Mouse (Mus musculus): ENCODE measurements around the gene Urgcp. TPM values are rescaled to one million over a fixed set of nuclear protein-coding genes. Genes with fewer than 3 reads are reported as not detected.
"Not testable (repeated sequence)": the region's sequence is repeated elsewhere in the genome, so short reads cannot be mapped to it uniquely, and the experiment has no call there.

The Urgcp gene
- 10 to 100 TPM; 64.7 to 68.7 TPM for total RNA-seq (2021)

DNA sequence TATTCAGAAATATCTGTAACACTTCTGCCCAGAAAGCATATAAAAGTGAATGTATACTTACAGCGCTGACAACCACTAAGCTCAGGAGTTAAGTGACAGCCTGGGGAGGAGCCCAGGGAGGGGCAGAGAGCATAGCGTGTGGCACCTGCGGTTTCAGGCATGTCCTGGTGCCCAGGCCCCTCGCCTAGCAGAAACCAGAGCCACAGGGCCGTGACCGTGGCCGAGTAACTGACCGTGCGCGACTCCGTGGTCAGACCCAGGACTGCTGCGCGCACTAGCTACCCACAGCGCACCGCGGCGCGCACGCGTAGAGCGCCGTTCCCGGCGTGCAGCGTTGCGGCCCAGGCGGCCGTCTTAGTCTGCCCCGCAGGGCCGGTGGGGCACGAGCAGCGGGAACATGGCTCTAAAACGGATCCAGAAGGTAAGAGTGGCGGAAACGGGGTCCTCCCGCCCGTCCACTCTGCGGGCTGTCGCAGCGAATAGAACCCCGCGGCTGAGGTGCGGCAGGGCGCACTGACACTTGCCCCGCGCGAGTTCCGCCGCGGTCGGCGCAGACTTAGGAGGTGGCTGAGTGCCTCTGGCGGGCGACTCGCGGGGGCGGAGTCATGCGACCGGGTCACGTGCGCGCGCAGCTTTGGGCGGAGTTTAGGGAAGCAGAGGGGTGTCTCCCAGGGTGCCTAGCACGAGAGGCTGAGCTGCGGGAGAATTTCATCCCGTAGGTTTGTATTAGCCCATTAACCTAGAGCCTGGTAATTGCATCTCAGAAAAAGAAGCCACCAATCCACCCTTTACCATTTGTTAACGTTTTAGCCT, at the start of gene Urgcp:
TSS of gene Urgcp (minus strand) at position 557 of the 813 bp plus-strand sequence.
- DNase-seq (ENCODE audit: extremely low spot score in 1 of 2, low spot score in 1 of 2): peak; percentile 86 to 90

DNA sequence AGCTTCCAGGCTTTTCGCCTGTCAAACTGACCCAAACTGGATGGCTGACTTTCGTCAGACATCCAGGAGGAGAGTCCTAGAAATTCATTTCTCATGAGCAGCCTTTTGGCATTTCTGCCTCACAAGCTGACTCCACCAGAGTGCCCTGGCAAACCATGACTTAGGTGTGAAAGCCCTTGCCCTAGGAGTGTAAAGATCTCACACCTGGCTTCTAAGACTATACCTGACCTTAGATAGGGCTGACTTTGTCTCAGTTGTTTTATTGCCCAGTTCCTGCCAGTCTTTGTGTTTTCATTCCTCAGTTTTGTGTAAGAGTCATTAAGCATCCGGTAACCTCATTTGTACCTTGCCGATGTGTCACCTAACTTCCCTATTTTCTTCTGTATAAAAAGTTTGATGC, 47.3 kb upstream of the Urgcp start:
- not testable (repeated sequence) for DNase-seq (ENCODE audit: extremely low spot score in 1 of 2, low spot score in 1 of 2)

DNA sequence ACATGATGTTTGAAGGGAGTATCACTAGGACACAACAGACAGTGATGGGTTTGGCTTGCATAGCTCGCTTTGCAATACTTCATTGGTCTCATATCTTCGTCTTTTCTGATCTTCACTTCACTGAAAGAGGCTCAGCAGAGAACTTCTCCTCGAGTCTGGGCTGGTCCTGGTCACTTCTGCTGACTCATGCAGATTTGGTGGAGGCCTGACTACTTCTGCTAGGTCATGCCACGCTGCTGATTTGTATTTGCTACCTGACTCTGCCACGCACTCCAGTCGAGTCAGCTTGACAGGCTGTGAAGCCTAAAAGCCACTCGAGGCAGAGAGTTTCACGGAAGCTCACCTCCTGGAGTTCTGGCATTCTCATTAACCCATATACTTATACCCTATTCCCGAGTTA, 45.8 kb upstream of the Urgcp start:
- no peak for DNase-seq (ENCODE audit: extremely low spot score in 1 of 2, low spot score in 1 of 2)

DNA sequence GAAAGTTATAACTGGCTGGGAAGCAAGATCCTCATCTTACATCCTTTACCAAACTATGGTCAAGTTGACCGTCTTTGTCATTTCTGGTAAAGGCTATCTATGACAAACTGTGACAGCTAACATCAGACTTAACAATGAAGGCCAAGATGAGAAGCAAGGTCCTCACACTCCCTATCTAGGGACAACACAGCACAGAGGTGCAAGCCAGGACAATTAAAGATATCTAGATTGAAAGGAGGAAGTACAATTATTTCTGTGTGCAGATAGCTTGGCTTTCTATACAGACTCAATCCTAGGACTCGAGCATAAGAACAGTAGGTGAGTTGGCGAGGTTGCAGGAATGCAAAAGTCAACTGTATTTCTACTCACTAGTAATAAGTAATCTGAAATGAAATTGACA, 43.5 kb upstream of the Urgcp start:
- DNase-seq (ENCODE audit: extremely low spot score in 1 of 2, low spot score in 1 of 2): no peak

DNA sequence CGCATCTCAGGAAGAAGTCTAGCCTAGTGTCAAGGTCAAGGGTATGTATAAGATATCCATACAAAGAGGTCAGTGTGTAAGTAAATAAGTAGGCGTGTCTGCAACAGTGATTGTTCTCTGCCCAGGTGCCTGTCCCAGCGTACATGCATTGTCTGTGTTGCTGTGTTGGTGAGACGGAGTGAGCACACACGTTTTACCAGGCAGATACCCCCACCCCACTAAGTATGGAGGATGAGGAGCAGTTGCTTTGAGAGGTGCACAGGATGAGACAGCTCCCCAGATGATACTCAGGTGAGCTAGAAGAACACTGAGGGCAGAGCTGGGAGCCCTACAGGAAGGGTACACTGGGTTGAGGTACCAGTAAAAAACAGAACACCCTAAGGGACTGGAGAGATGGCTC, 42.0 kb upstream of the Urgcp start:
- no peak for DNase-seq (ENCODE audit: extremely low spot score in 1 of 2, low spot score in 1 of 2)

DNA sequence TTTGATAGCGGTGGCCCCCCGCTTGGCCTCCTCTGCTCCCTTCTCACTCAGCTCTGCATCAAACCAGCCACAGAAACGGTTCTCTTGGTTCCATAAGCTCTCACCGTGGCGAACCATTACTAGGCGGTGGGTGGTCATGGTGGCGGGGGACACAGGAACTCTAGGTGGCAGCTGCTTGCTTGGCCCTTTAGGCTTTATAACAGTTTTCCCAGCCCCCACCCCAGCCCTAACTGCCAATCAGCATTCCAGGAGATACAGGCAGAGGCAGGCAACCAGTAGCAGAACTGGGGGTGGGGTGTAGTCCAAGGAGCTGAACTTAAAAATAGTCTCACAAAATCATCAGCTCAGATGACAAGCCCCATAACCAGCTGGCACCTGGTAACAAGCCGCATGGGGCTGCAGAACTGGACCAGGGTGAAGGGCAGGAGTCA, 41.4 kb upstream of the Urgcp start, which contains the start of gene Pgam2:
TSS of gene Pgam2 (minus strand) at position 183 of the 431 bp plus-strand sequence.
- DNase-seq (ENCODE audit: extremely low spot score in 1 of 2, low spot score in 1 of 2): no peak

DNA sequence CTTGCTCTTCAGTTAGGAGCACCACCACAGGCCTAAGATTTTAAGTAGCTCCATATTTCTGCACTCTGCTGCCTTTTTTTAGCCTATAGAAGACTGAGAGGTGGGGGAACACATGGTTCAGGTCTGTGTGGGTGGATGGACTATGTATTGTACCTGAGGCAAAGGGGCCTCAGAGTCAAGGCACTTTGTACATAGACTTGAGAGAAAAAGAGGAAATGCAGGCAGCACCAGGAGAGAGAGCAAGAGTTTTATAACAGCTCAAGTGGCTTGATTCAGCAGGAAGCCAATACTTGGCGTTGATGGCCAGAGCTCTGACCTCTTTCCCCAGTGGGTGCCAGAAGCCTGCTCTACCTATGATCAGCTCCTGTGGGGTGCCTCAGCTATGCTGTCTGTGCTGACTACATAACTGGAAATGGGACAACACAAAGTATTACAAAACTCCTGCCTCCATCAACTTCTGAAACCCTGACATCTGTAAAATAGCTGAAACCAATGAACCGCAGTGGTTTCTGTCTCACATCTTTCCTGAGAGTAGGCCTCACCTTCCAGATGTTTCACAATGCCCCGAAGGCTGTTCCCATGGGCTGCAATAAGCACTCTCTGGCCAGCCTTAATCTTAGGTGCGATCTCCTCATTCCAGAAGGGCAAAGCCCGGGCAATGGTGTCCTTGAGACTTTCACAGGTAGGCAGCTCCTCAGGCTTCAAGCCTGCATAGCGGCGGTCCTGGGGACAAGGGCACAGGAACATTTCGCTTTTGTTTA, 40.5 kb upstream of the Urgcp start:
- DNase-seq (ENCODE audit: extremely low spot score in 1 of 2, low spot score in 1 of 2): no peak

DNA sequence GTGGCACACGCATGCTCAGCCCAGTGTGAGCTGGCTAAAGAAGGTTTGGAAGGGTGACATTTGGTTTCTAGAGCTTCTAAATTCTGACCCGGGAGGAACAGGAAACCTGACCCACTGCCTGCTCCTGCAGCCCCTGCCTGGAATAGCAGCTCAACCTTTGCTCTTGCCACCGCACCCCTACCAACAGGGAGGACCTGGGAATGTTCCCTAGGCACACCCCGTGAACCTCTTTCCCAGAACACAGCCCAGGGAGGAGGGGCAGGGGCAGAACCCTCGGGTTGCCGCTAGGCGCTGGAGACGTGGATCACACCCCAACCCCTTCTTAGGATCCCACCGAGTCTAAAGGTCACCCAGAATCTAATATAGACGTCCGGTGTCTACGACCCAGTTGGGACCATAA, 39.8 kb upstream of the Urgcp start:
- no peak for DNase-seq (ENCODE audit: extremely low spot score in 1 of 2, low spot score in 1 of 2)

DNA sequence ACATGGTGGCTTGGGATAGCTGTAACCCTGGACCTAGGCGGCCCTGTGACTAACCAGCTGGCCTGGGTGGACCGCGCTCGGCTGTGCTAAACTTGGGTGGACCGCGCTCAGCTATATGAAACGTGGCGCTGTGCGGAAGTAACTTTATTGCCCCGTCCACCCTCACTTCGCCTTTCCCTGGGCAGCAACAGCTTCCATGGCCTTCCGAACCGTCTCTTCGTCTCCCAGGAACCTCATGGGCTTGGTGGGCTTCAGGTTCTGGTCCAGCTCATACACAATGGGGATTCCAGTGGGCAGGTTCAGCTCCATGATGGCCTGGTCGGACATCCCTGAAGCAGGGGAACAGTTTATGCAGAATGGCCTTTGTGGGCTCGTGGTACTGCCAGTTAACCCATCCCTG, 39.3 kb upstream of the Urgcp start:
- no peak for DNase-seq (ENCODE audit: extremely low spot score in 1 of 2, low spot score in 1 of 2)

DNA sequence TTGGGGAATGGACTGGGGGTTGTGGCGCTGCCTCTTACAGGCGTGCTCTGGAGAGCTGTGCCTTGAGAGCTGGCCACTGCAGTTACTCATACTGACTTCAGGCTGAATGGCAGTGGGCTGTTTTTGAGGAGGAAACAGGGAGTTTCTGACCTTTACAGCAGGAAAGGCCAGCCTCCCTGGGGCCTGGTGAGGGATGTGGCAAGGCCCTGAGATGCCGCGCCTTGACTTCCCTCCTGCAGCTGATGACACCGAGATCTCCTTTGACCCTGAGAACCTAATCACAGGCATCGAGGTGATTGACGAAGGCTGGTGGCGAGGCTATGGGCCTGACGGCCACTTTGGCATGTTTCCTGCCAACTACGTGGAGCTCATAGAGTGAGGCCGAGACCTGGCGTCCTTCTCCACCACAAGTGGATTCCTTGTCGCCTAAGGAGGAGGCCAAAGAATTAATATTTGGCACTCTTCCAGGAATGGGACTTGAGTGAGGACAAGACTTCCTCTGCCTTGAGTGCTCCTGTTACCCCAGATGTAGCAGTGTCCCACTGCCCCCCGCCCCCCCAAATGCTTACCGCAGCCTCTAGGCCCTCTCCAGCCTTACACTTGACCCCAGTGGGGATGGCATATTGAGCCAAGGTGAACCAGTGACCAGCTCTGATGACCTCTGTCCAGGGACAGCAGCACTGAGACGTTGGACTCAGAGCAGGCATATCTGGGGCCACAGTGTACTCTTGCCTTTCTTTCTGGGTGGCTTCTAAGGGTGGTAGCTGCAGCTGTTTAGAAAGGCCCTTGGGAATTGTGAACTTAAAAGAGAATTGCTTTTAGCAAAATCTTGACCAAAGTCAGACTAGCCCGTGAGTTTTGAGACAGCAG, 37.7 kb upstream of the Urgcp start:
- no peak for DNase-seq (ENCODE audit: extremely low spot score in 1 of 2, low spot score in 1 of 2)

DNA sequence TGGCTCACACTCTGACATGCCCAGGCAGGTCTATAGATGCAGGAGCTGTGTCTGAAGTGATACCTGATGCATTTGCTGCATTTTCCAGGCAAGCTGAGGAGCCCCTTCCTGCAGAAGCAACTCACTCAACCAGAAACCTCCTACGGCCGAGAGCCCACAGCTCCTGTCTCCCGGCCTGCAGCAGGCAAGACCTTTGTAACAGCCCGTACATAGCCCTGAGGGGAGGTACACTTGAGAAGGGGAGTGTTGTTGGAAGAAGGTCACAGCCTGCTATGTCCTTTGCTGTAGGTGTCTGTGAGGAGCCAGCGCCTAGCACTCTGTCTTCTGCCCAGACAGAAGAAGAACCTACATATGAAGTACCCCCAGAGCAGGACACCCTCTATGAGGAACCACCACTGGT, 35.8 kb upstream of the Urgcp start:
- DNase-seq (ENCODE audit: extremely low spot score in 1 of 2, low spot score in 1 of 2): no peak

DNA sequence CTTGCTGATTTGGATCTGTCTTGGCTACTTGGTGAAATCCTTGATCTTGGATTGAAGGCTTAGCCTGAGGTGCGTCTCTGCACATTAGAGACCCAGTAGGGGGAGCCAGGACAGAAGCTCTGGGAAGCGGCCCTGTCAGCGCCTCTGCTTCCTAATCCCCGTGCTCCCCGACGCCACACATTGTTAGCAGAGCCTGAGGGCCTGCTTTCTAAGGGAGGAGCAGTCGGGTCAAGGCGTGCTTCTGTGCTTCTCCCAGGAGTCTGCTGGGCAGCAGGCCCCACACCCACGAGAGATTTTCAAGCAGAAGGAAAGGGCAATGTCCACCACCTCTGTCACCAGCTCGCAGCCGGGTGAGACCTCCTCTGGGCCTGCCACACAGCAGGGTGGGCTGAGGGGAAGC, 35.2 kb upstream of the Urgcp start:
- no peak for DNase-seq (ENCODE audit: extremely low spot score in 1 of 2, low spot score in 1 of 2)

DNA sequence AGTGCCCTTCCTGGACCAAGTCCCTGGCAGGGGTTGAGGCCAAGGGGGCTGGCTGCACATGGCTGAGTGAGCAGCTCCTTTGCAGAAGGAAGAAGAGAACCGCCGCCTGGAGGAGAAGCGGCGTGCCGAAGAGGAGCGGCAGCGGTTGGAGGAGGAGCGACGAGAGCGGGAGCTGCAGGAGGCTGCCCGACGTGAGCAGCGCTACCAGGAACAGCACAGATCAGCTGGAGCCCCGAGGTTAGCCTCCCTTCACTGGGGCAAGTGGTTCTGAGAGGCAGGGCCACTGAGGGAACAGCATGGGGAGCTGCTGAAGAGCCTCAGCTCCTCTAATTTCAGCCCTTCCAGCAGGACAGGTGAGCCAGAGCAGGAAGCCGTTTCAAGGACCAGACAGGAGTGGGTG, 34.8 kb upstream of the Urgcp start:
- no peak for DNase-seq (ENCODE audit: extremely low spot score in 1 of 2, low spot score in 1 of 2)

DNA sequence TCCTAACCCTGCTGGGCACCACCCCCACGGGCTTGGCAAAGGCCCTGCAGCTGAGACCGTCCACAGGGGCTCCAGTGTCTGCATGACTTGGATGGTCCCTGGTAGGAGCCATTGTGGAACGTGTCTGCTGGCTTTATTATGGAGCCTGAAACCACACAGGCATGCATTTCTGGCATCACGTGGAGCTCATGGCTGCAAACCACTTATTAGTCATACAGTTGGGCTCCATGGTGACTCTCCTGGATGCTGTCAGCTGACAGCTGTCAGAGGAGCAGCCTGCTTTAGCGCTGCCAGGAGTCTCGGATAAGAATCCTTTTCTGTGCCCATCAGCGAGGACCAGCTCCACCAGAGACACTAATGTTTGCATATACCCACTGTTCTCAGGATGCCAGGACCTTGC, 33.5 kb upstream of the Urgcp start:
- peak in 1 of 2 experiments; percentile 33 for DNase-seq (ENCODE audit: extremely low spot score in 1 of 2, low spot score in 1 of 2)

DNA sequence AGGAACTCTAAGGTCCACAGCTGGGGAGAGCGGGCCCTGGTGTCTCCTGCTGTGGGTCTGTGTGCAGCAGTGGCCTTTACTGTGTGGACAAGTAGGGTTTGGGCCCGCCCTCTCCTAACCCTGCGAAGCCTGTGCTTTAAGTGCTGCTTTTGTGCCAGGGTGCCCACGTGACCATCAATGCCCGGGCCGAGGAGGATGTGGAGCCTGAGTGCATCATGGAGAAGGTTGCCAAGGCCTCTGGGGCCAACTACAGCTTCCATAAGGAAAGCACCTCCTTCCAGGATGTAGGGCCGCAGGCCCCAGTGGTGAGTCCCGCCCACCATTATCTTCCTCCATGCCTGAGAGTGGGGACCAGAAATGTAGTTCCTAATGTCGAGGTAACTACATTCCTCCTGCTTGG, 33.1 kb upstream of the Urgcp start:
- DNase-seq (ENCODE audit: extremely low spot score in 1 of 2, low spot score in 1 of 2): no peak

DNA sequence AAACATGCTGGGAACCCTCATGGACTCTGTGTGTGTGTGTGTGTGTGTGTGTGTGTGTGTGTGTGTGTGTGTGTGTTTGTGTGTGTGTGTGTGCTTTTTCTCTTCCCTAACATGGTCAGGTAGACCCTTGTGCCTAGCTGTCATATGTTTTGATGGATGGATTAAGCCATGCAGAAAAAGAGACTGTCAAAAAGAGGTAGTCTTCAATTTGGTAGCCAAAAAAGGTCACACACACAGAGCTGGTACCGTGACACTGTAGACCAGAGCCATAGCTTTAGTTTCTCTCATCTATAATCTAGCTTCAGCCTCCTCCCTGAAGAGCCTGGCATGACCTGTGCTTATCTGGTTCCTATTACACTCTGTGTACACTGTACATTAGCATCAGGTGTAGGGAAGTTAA, 28.3 kb upstream of the Urgcp start:
- no peak for DNase-seq (ENCODE audit: extremely low spot score in 1 of 2, low spot score in 1 of 2)

DNA sequence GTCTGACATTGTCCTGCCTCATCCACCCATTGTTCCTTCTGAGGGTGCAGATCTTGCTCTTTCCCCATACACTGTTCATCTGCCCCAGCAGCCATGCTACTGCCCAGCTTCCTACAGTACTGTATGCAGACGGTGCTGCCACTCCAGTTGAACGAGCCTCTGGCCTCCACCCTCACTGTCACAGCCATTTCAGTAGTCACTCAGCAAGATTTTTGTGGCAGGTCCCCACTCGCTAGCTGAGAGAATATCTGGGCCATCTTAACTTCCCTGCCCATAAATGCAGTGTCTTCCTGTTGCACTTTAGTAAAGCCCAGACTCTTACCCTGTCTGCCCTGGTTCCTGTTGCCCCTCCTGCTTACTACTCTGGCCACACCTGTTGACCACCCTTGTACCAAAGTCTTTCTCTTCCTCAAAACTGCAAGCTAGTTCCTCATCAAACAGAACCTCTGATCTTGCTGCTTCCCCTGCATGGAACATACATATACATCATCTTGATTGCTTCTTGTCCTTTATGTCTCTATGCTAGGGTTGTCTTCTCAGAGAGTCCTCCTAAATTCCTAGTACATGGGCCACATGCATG, 27.7 kb upstream of the Urgcp start:
- DNase-seq (ENCODE audit: extremely low spot score in 1 of 2, low spot score in 1 of 2): no peak

DNA sequence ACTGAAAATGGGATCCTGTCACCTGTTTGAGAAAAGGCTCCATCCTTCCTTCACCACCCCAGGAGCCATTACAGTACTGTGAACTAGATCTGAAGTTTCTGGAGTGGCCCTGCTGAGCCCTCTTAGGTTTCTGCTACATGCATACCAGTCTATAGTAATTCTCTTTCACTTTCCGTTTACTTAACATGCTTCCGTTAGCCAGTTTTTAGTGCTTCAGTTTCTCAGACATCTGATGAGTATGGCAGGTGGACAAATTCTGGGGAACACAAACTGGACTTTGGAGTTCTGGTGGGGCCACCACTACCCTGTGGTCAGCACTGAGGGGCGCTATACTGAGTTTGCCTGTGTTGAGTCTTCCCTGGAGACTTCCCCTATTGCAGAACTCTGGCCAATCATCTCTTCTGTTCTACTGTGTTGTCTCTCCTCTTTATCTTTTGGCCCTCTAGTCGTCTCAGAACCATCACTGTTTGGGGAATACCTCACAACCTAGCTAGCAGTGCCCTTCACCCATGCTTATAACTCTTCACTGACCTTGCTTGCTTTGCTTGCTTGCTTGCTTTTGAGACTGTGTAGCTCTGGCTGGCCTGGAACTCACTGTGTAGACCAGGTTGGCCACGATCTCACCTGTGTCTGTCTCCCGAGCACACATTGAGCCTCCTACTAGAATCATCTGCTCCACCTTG, 27.0 kb upstream of the Urgcp start:
- DNase-seq (ENCODE audit: extremely low spot score in 1 of 2, low spot score in 1 of 2): no peak

DNA sequence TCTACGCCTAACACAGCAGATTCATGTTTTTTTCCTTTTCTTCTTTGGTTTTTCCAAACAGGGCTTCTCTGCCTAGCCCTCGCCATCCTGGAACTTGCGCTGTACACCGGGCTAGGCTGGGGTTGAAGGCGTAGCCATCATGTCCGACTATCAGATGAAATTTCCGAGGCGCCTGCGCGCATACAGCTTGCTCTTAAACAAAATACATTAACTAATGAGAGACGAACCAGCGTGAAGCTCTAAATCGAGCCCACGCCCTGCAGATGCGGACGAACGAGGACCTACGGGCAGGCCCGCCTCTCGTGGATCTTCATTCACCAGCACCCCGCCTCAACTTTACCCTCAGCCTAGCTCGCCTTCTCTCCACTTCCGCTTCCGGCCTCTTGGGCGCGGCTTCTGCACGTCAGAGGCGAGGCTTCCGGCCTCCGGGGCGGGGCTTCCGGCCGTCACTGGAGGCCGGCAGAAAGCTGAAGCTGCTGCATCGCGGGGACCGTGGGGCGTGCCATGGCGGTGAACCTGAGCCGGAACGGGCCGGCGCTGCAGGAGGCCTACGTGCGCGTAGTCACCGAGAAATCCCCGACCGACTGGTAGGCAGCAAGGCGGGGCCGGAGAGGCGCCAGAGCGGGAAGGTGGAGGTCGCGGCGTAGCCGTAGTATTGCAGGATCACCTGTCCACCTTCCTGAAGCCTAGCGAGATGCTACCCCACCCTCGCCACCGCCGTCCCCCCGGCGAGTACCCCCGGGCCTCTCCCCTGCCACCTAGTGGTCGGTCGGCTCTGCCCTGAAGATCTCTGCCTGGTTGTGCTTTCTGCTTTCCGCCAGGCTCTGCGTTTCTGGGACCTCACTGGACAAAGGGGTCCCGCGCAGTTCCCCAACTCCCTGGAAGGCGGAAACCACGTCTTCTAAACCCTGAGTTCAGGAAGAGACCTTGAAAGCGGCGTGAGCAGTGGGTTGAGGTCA, 26.2 kb upstream of the Urgcp start, which contains the start of gene Dbnl:
TSS of gene Dbnl (plus strand) at position 433 of the 959 bp plus-strand sequence.
- DNase-seq (ENCODE audit: extremely low spot score in 1 of 2, low spot score in 1 of 2): peak; percentile 84 to 87

Data from layer of hippocampus, postnatal 25 days (tissue).